Mouse (Mus musculus) limb, embryonic 14.5 days (tissue): ENCODE data around the gene B430305J03Rik. TPM values are rescaled to one million over a fixed set of nuclear protein-coding genes. Genes with fewer than 3 reads are reported as not detected.

Experiments
- ATAC-seq: fragments of 200-750 bp; cut with Nextera tagmentation; 2 replicates; pipeline ENCODE4 v1.8.0; 2017; ENCODE audit warnings: low read depth, moderate number of reproducible peaks, moderate TSS enrichment; ENCODE audit not compliant: low FRiP score
- DNase-seq: peaks from one replicate; pipeline ENCODE4 v3.0.0-alpha.2; 2015; ENCODE audit warnings: low spot score
- H3K27ac ChIP-seq: fragments of 300-500 bp; sonication (generic); replicated peaks from 2 replicates; pipeline ENCODE4 v1.5.1; 2014; ENCODE audit warnings: low read depth, mild to moderate bottlenecking, low read length, moderate library complexity, mixed read lengths
- H3K27me3 ChIP-seq: fragments of 300-500 bp; sonication (generic); 2 replicates; pipeline ENCODE4 v1.6.1; 2014; ENCODE audit warnings: low read length, mixed read lengths; ENCODE audit not compliant: control insufficient read depth, insufficient read depth
- H3K36me3 ChIP-seq: fragments of 300-500 bp; sonication (generic); 2 replicates; pipeline ENCODE4 v1.6.1; 2014; ENCODE audit warnings: mild to moderate bottlenecking, low read length, moderate library complexity, mixed read lengths; ENCODE audit not compliant: control insufficient read depth, insufficient read depth
- H3K4me1 ChIP-seq: fragments of 300-500 bp; sonication (generic); 2 replicates; pipeline ENCODE4 v1.6.1; 2014; ENCODE audit warnings: antibody characterized with exemption, low read length, mixed read lengths; ENCODE audit not compliant: control insufficient read depth, insufficient read depth
- H3K4me2 ChIP-seq: fragments of 300-500 bp; sonication (generic); replicated peaks from 2 replicates; pipeline ENCODE4 v1.6.1; 2014; ENCODE audit warnings: low read depth, mild to moderate bottlenecking, low read length, moderate library complexity; ENCODE audit not compliant: severe bottlenecking
- H3K4me3 ChIP-seq: fragments of 300-500 bp; sonication (generic); replicated peaks from 2 replicates; pipeline ENCODE4 v1.5.1; 2014; ENCODE audit warnings: low read length
- H3K9ac ChIP-seq: fragments of 300-500 bp; sonication (generic); 2 replicates; pipeline ENCODE4 v1.6.1; 2014; ENCODE audit warnings: mild to moderate bottlenecking, low read depth, low read length, moderate library complexity; ENCODE audit not compliant: severe bottlenecking
- H3K9me3 ChIP-seq: fragments of 300-500 bp; sonication (generic); 2 replicates; pipeline ENCODE4 v1.6.1; 2016; ENCODE audit warnings: low read length; ENCODE audit not compliant: control insufficient read depth
- POLR2A ChIP-seq: fragments of 200-500 bp; IDR thresholded peaks from 2 replicates; pipeline ENCODE4 v1.8.0; 2012; ENCODE audit warnings: inconsistent platforms, mild to moderate bottlenecking, moderate library complexity, borderline replicate concordance; ENCODE audit not compliant: insufficient read depth, insufficient read length; ENCODE audit errors: extremely low read depth
- WGBS: fragments of 180-500 bp; shearing (Covaris S2); extraction: QIAGEN DNeasy Blood & Tissue Kit; methylation state at CpG from one replicate; pipeline ENCODE4 v1.1.7; 2014; 5-methylcytosine and 5-hydroxymethylcytosine counted together
- polyA plus RNA-seq, 2 experiments: library from polyadenylated mRNA; depleted of rRNA in 1 of 2; stranded (reverse) in 1 of 2; unstranded in 1 of 2; fragments of >200 nt; fragmentation: Nextera tagmentation in 1 of 2; extraction: Ambion mirVana in 1 of 2; gene quantifications; 2 replicates each; pipeline versions ENCODE4 v1.2.1 to v1.2.3; 2012 to 2014

The B430305J03Rik gene
- polyA plus RNA-seq, 2 experiments = 0.34 TPM; not detected in 1

DNA sequence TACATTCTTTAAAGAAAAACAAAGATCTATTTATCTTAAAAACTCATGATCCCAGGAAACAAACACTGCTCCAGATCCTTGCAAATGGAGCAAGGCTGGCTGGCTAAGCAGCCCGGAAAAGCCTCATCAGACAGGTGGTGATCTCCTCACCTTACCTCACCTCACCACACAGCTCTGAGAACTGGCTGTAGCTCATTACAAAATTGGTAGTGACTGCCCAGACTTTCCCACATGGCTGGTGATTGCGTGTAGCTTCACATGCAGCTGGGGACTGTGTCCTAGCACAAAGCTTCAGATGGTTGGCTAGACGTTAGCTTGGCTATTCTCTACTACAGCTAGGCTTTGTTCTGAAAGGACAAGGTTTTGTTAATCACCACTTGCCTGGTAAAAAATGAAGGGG lies 28.5 kb downstream of the B430305J03Rik start:
- Histone ChIP-seq H3K27me3 (no peaks in the 10 kb centered on the region), H3K4me3 (no peak overlapping the region), H3K9me3 (no peaks in the 10 kb centered on the region), H3K4me2 (no peak overlapping the region), H3K4me1 (no peaks in the 10 kb centered on the region), H3K36me3 (no peaks in the 10 kb centered on the region), H3K9ac (no peak overlapping the region), H3K27ac (no peak overlapping the region)
- 75% methylated on average over 3 of the region's 3 CpGs for WGBS
- DNase-seq (no peak), ATAC-seq (no peak)
- no peak for TF ChIP-seq POLR2A

DNA sequence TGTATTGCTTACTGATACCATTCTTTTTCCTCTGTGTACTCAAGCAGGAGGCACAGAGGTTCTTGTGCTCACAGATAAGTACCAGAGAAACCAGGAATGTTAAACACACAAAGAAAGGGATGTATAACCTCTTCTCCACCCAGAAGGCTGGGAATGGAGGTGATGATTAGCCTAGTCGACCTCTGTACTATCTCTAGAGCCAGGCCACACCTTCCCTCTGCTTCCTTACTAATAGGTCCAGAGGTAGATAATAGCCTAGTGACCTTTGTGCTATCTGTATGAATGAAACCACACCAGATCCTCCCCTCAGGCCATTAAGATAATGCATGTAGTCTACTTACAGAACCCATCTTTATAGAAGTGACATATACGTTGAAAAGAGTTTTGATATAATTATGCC lies 29.5 kb downstream of the B430305J03Rik start:
- H3K9me3 ChIP-seq = no peaks in the 10 kb centered on the region
- H3K4me3 ChIP-seq = no peak overlapping the region
- H3K36me3 ChIP-seq = no peaks in the 10 kb centered on the region
- no peaks in the 10 kb centered on the region for H3K4me1 ChIP-seq
- no peak overlapping the region for H3K27ac ChIP-seq
- ATAC-seq (no peak), DNase-seq (no peak)
- WGBS = 35% methylated on average over 2 of the region's 2 CpGs
- no peak overlapping the region for H3K9ac ChIP-seq
- no peaks in the 10 kb centered on the region for H3K27me3 ChIP-seq
- TF ChIP-seq POLR2A = no peak
- H3K4me2 ChIP-seq = no peak overlapping the region

DNA sequence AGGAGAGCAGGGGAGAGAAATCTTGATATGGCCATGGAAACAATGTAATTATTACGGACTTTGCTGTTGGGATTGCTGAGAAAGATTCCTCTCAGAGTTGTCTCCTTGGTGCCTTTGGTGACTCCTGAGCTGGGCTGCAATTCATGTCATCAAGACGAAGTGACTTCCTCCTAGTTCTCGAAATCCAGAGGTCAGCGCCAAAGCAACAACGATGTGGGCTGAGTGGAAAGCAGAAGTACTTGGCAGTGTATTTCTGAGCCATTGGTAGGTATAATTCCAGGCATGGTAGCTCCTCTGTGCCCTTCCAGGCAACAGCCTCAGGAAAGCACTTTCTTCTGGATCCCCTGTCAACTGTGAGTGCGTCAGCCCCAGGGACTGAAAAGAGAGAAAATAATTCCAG lies 44.1 kb downstream of the B430305J03Rik start:
- H3K9me3 ChIP-seq = no peaks in the 10 kb centered on the region
- TF ChIP-seq POLR2A = no peak
- ATAC-seq = no peak
- no peaks in the 10 kb centered on the region for H3K27me3 ChIP-seq
- WGBS = 86% methylated on average over 6 of the region's 6 CpGs
- no peak overlapping the region for H3K4me2 ChIP-seq
- no peak overlapping the region for H3K9ac ChIP-seq
- no peak overlapping the region for H3K27ac ChIP-seq
- H3K4me1 ChIP-seq = no peaks in the 10 kb centered on the region; the same call in 1 of the 2 replicates
- no peak for DNase-seq
- H3K36me3 ChIP-seq = no peaks in the 10 kb centered on the region
- no peak overlapping the region for H3K4me3 ChIP-seq

DNA sequence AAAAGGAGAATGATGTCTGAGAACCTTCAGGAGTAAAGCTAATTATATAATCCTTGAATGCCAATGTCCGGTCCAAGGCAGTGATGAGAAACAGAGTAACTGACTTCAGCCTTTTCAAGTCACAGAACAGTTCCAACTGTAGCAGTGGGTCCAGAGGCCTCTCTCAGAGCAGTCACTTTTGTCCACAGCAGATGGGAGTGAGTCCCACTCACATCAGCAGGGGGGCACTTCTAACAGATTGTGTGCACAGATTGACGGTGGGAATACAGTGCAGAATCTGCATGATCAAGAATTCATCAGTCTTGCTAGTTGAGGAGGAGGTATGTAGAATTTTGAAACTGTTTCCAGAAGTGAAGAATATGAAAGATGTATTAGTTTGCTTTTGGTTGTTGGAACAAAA lies 45.7 kb downstream of the B430305J03Rik start:
- Histone ChIP-seq H3K4me2 (no peak overlapping the region), H3K27ac (no peak overlapping the region), H3K4me1 (peaks cover 2% of the 10 kb centered on the region; the same call in 1 of the 2 replicates), H3K9ac (no peak overlapping the region), H3K36me3 (no peaks in the 10 kb centered on the region), H3K9me3 (no peaks in the 10 kb centered on the region), H3K27me3 (no peaks in the 10 kb centered on the region), H3K4me3 (no peak overlapping the region)
- no peak for TF ChIP-seq POLR2A
- DNase-seq = no peak
- no peak for ATAC-seq
- 84% methylated on average over 2 of the region's 2 CpGs for WGBS

DNA sequence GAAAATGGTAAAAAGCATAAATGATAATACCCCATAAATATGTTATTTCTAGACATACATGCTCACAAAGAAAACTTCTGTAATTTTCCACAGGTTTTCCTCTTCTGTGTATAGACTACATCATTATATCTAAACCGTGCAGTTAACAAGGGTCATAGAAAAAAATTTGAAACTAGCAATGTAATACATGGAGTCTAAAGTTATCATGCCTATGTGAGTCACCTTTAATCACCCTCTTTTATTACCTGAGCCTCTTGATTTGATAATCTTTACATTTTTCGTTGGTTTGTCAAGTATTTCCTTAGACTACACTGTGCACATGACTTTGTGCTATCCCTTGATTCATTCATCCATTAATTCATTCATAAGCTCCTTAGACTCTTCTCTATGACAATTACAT lies 50.7 kb downstream of the B430305J03Rik start:
- Histone ChIP-seq H3K27me3 (no peaks in the 10 kb centered on the region), H3K9me3 (no peaks in the 10 kb centered on the region), H3K9ac (no peak overlapping the region), H3K4me2 (no peak overlapping the region), H3K4me3 (no peak overlapping the region), H3K4me1 (peaks cover 2% of the 10 kb centered on the region; the same call in 1 of the 2 replicates), H3K36me3 (no peaks in the 10 kb centered on the region), H3K27ac (no peak overlapping the region)
- no peak for TF ChIP-seq POLR2A
- no peak for ATAC-seq
- no peak for DNase-seq
- WGBS = 86% methylated on average over 2 of the region's 2 CpGs

Other genes starting within 250 kb of the B430305J03Rik start
- gene Rap2b, start 4.3 kb downstream of the B430305J03Rik start, polyA plus RNA-seq (2012; rRNA removed) = 8.2 and 8.7 TPM in 2 replicates
- gene Rap2b, start 4.3 kb downstream of the B430305J03Rik start, polyA plus RNA-seq (2014; fragmentation: Nextera tagmentation; extraction: Ambion mirVana) = 15.4 and 15.9 TPM in 2 replicates